Mouse (Mus musculus) G1E (cell line): ENCODE measurements at regions not wholly inside any gene's neighbourhood (a gene's known extent, or its start where the extent isn't known, plus 50 kb on each side); places are given as distances from the start of the nearest gene placed in this dataset.

Source experiments
- ATAC-seq: 2 replicates; pipeline ENCODE4 v1.8.0; 2016; ENCODE audit warnings: mild to moderate bottlenecking; ENCODE audit not compliant: insufficient number of reproducible peaks, poor library complexity, low FRiP score, severe bottlenecking; ENCODE audit errors: extremely low read depth
- DNase-seq: peaks from one replicate; pipeline ENCODE4 v3.0.0; 2012; ENCODE audit warnings: low spot score
- H3K27me3 ChIP-seq: 2 replicates; pipeline ENCODE4 v1.6.1; 2012; ENCODE audit warnings: mild to moderate bottlenecking, low read length, inconsistent platforms; ENCODE audit not compliant: insufficient read depth
- H3K36me3 ChIP-seq: replicated peaks from 2 replicates; pipeline ENCODE3; 2012; ENCODE audit warnings: mild to moderate bottlenecking, inconsistent platforms
- H3K4me1 ChIP-seq: 2 replicates; pipeline ENCODE4 v1.6.1; 2012; ENCODE audit warnings: low read depth, low read length, inconsistent platforms, mixed read lengths; ENCODE audit not compliant: insufficient read depth
- H3K4me3 ChIP-seq: 2 replicates; pipeline ENCODE4 v1.5.1; 2012; ENCODE audit warnings: low read depth, mild to moderate bottlenecking, inconsistent platforms, low read length, moderate library complexity, mixed read lengths
- H3K9me3 ChIP-seq: replicated peaks from 2 replicates; pipeline ENCODE4 v1.6.1; 2012; ENCODE audit warnings: inconsistent platforms
- CTCF ChIP-seq: IDR thresholded peaks from 2 replicates; pipeline ENCODE4 v1.5.1; 2012; ENCODE audit warnings: low read depth, low read length, inconsistent platforms, mixed read lengths
- GATA1 ChIP-seq: IDR thresholded peaks from 2 replicates; pipeline ENCODE4 v1.6.1; 2012; ENCODE audit warnings: borderline replicate concordance, low read length, inconsistent platforms, mixed read lengths
- GATA2 ChIP-seq: IDR thresholded peaks from 2 replicates; pipeline ENCODE4 v1.6.1; 2012; ENCODE audit warnings: low read depth, low read length, inconsistent platforms, borderline replicate concordance
- POLR2AphosphoS5 ChIP-seq: IDR thresholded peaks from 2 replicates; pipeline ENCODE4 v1.6.1; 2012; ENCODE audit warnings: low read depth, low read length, inconsistent platforms; ENCODE audit not compliant: insufficient replicate concordance
- TAL1 ChIP-seq: conservative IDR thresholded peaks from 2 replicates; pipeline ENCODE4 v1.6.1; 2012; ENCODE audit warnings: low read depth, low read length, inconsistent platforms, mixed read lengths

DNA sequence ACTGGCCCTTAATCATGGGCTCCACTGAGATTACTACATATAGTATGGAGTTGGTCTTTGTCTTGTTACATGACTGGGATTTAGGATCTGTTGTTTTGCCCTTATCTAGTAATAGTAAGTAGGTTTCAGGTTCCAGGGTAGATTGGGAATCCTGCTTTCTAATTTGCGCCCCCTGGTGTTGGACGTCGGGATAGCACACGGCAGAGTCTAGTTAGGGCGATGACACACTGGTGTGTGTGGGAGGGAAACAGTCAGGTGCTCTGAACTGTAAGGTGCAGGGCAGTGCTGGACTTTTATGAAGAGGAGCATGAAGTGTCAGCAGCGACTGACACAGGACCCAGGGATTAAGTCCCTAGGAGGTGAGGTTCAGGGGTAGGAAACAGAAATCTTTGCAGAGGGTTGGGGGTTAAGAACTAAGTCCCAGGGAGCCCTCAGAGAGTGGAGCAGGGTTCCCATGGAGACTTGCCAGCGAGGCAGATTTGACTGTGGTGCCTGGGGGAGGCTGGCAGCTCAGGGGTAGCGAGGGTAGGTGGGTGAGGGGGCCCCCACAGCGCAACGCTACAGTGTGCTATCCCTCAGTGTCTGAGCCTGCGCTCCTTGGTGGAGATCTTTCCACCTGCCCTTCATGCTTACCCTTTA is 189.2 kb downstream of the Med10 start:
- TF ChIP-seq GATA1 (no peak), CTCF (no peak), TAL1 (no peak), POLR2AphosphoS5 (no peak), GATA2 (no peak)
- peaks cover 47% of the 10 kb centered on the region for H3K9me3 ChIP-seq
- no peak for ATAC-seq
- H3K4me3 ChIP-seq: no peak overlapping the region
- DNase-seq: no peak
- no peaks in the 10 kb centered on the region for H3K4me1 ChIP-seq
- H3K36me3 ChIP-seq: no peaks in the 10 kb centered on the region
- H3K27me3 ChIP-seq: no peaks in the 10 kb centered on the region

DNA sequence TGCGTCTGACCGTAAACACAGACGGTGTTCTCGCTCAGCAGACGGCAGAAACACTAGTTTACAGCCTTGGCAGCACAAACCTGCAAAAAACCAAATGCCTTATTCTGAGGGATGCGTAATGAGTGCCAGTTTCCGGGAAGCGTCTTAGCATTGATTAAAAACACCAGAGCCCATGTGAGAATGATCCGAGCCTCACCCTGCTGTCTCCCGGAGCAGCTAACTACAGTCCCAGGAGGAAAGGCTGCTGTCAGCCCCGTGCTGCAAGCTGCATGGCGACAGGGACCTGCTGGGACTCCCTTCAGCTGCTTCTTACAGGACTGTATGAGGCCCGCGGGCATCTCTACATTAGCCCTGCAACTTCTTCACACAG is 189.7 kb downstream of the Med10 start:
- DNase-seq (no peak), ATAC-seq (no peak)
- Histone ChIP-seq H3K4me3 (no peak overlapping the region), H3K4me1 (no peaks in the 10 kb centered on the region), H3K27me3 (no peaks in the 10 kb centered on the region), H3K9me3 (peaks cover 45% of the 10 kb centered on the region), H3K36me3 (no peaks in the 10 kb centered on the region)
- TF ChIP-seq POLR2AphosphoS5: no peak
- TF ChIP-seq CTCF: no peak

DNA sequence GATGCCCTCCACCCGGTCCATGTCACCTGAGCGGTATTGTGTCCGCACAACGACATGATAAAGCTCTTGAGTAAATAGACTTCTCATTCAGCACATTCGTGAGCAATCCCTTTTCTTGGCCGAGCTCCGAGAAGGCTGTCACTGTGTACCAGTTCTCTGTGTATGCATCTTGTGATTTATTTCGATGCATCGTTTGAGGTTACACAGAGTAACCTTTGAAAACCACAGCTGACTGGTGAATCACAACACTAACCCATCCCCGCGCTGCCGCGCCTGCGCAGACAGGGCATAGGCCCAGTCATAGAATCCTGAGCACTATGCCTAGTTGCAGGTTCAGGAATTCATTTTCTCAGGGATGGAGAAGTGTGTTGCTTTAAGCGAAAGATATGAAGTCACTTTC is 201.4 kb downstream of the Med10 start:
- H3K9me3 ChIP-seq: peaks cover 40% of the 10 kb centered on the region
- H3K4me3 ChIP-seq: no peak overlapping the region
- H3K36me3 ChIP-seq: no peaks in the 10 kb centered on the region
- no peak for TF ChIP-seq TAL1
- TF ChIP-seq POLR2AphosphoS5: no peak
- H3K27me3 ChIP-seq: no peaks in the 10 kb centered on the region
- no peak for DNase-seq
- no peak for ATAC-seq
- H3K4me1 ChIP-seq: no peaks in the 10 kb centered on the region

DNA sequence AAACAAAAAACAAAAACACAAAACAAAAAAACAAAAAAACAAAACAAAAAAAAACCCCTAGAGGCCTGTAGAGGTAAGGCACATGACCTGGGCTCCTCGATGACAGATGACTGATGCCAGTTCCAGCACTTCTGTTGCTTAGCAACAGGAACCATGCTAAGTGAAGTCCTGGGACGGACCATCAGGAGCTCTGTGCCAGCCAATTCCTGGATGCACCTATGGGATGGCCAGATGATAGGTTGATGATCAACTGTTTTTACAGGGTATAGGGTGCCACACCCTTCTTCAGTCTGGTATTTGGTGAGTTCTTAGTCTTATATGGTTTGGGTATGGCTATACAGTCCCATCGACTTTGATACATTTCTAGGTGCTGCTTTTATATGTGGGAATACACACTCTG is 209.9 kb downstream of the Med10 start:
- no peak for DNase-seq
- ATAC-seq: no peak
- peaks cover 14% of the 10 kb centered on the region for H3K9me3 ChIP-seq
- no peaks in the 10 kb centered on the region for H3K4me1 ChIP-seq
- TF ChIP-seq GATA2 (no peak), POLR2AphosphoS5 (no peak), TAL1 (no peak), CTCF (no peak), GATA1 (no peak)
- no peaks in the 10 kb centered on the region for H3K36me3 ChIP-seq
- H3K27me3 ChIP-seq: no peaks in the 10 kb centered on the region
- no peak overlapping the region for H3K4me3 ChIP-seq

DNA sequence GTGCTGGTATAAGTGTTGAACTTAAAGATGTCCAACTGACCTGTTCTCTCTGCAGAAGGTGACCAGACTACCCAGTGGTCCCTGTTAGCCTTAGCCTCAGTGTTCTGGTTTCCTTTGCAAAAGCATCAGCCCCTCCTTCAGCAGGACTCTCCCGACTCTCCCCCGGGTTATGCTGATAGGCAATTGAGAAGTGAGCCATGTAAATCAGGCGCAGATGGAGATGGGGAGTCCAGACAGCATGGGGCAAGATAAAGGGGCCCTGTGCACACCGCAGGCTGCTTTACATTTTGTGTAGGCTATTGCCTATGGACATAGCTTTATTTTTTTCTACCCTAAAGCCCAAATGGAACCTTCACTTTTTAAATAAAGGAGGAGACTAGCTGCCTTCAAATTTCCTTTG is 213.0 kb downstream of the Med10 start:
- Histone ChIP-seq H3K36me3 (no peaks in the 10 kb centered on the region), H3K4me1 (no peaks in the 10 kb centered on the region), H3K27me3 (no peaks in the 10 kb centered on the region), H3K9me3 (peaks cover 13% of the 10 kb centered on the region), H3K4me3 (no peak overlapping the region)
- ATAC-seq (no peak), DNase-seq (no peak)
- TF ChIP-seq TAL1 (no peak), CTCF (no peak), GATA1 (no peak), POLR2AphosphoS5 (no peak), GATA2 (no peak)

DNA sequence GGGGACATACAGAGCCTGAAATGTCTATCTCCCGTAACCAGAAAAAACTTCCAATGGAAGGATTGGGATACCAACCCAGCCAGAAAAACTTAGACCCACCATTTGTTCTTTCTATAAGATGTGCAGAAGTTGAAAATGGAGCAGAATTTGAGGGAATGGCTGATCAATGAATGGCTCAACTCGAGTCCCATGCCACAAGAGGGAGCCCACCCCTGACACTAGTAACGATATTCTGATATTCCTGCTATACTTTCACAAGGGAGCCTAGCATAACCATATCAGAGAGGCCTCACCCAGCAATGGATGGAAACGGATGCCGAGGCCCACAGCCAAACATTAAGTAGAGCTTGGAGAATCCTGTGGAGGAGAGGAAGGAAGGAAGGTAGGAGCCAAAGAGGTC is 215.3 kb downstream of the Med10 start:
- DNase-seq (no peak), ATAC-seq (no peak)
- TF ChIP-seq POLR2AphosphoS5 (no peak), CTCF (no peak), GATA1 (no peak), TAL1 (no peak), GATA2 (no peak)
- Histone ChIP-seq H3K27me3 (no peaks in the 10 kb centered on the region), H3K4me3 (no peak overlapping the region), H3K9me3 (peaks cover 27% of the 10 kb centered on the region), H3K36me3 (no peaks in the 10 kb centered on the region), H3K4me1 (no peaks in the 10 kb centered on the region)

DNA sequence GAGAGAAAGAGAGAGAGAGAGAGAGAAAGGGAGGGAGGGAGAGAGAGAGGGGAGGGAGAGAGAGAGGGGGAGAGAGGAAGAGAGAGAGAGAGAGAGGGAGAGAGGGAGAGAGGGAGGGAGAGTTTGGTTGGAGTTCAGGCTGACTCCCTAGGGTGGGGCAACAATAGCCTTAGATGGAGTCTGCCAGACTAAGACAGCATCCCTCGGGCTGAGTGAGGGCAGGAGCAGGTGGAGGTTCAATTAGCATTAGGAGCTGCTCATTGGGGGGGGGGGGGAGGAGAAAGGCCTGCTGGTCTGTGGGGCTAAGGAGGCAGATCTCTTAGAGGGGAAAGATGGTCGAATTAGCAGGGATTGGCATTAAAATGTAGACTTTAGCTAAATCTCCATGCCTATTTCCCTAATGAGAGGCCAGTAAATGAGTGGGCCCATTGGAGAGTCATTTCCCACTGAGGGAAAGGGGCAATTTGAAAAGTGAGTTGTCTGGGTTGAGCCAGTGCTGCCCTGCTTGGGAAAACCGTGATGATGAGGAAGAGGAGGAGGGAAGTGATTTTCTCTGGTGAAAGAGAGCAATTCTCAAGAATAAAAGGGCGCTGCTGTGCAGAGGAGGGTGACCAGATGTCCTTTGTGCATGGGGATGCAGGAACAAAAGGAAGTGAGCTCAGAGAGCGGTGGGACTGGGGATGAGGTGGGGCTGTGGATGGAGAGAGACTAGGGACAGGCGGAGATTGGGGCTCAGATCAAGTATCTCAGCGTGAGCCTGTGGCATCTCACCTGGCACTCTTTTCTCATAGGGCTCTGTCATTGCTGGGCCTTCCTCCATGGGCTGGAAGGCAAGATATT is 218.0 kb downstream of the Med10 start:
- TF ChIP-seq TAL1 (no peak), CTCF (no peak), POLR2AphosphoS5 (no peak), GATA1 (no peak), GATA2 (no peak)
- Histone ChIP-seq H3K36me3 (no peaks in the 10 kb centered on the region), H3K27me3 (no peaks in the 10 kb centered on the region), H3K9me3 (peaks cover 26% of the 10 kb centered on the region), H3K4me1 (no peaks in the 10 kb centered on the region), H3K4me3 (no peak overlapping the region)
- DNase-seq (no peak), ATAC-seq (no peak)
